In genomic region chr13:113509403-113510185, GRCm38 (mm10) we compare ENCODE assay signal across 8 mouse cellular contexts.
DNase-seq lines count a peak whose midpoint lies in the region; ATAC-seq lines count a peak whose summit lies in the region.

No protein-coding gene starts in this region.

- no peak overlapping the region for H3K4me3 ChIP-seq in embryonic facial prominence, embryonic 14.5 days (ENCODE audit: low read depth, low read length)
- H3K4me3 ChIP-seq in embryonic facial prominence, embryonic 10.5 days = no peak overlapping the region
- H3K4me3 ChIP-seq in macrophage (ENCODE audit: inconsistent target) = no peak overlapping the region

- ATAC-seq in embryonic facial prominence, embryonic 14.5 days (ENCODE audit: low read depth) = peak; percentile 65; the same call in 1 of the 2 replicates
- no peak for ATAC-seq in erythroblast, adult 5-6 weeks (replicated peaks; ENCODE audit: low FRiP score, poor library complexity, severe bottlenecking)

- no peaks in the 10 kb centered on the region for H3K79me2 ChIP-seq in macrophage (ENCODE audit: inconsistent target)

- H3K27ac ChIP-seq in embryonic facial prominence, embryonic 14.5 days (replicated peaks; ENCODE audit: low read depth, low read length) = no peak overlapping the region
- no peak overlapping the region for H3K27ac ChIP-seq in embryonic facial prominence, embryonic 10.5 days (replicated peaks)
- H3K27ac ChIP-seq in macrophage = peak overlapping the region; percentile 45

- H3K4me2 ChIP-seq in embryonic facial prominence, embryonic 14.5 days (ENCODE audit: low read depth, low read length) = no peak overlapping the region

- no peaks in the 10 kb centered on the region for H3K4me1 ChIP-seq in embryonic facial prominence, embryonic 14.5 days (ENCODE audit: control insufficient read depth, insufficient read depth, low read length)
- H3K4me1 ChIP-seq in embryonic facial prominence, embryonic 10.5 days = 0 out of 2 replicates have a peak, but pooled peaks cover 2% of the 10 kb centered on the region

- WGBS in embryonic facial prominence, embryonic 14.5 days = 68% methylated on average over 10 of the region's 10 CpGs
- 85% methylated on average over 10 of the region's 10 CpGs for WGBS in embryonic facial prominence, embryonic 10.5 days
- WGBS in macrophage (ENCODE audit: missing documents) = 76% methylated on average over 10 of the region's 10 CpGs

- no peaks in the 10 kb centered on the region for H3K9me3 ChIP-seq in embryonic facial prominence, embryonic 14.5 days (ENCODE audit: control insufficient read depth, low read length)
- 0 out of 2 replicates have a peak, but pooled peaks cover 6% of the 10 kb centered on the region for H3K9me3 ChIP-seq in embryonic facial prominence, embryonic 10.5 days

- no peaks in the 10 kb centered on the region for H3K36me3 ChIP-seq in embryonic facial prominence, embryonic 14.5 days (ENCODE audit: control insufficient read depth, insufficient read depth, low read length)
- no peaks in the 10 kb centered on the region for H3K36me3 ChIP-seq in embryonic facial prominence, embryonic 10.5 days (replicated peaks)
- no peaks in the 10 kb centered on the region for H3K36me3 ChIP-seq in macrophage (ENCODE audit: inconsistent target)

- DNase-seq in embryonic facial prominence, embryonic 14.5 days (ENCODE audit: low spot score) = peak; percentile 84
- no peak for DNase-seq in embryonic facial prominence, embryonic 10.5 days (ENCODE audit: low spot score)
- DNase-seq in adrenal gland, postnatal 25 days = peak; percentile 75
- peak; percentile 55 to 59 for DNase-seq in frontal cortex, postnatal 14 days (ENCODE audit: low spot score in 2 of 2)
- peak; percentile 98 for DNase-seq in heart, postnatal 4 days
- peak; percentile 45 to 64 for DNase-seq in layer of hippocampus, postnatal 10 days (ENCODE audit: low spot score in 2 of 2)

- no peaks in the 10 kb centered on the region for H3K27me3 ChIP-seq in embryonic facial prominence, embryonic 14.5 days (replicated peaks; ENCODE audit: control insufficient read depth, insufficient read depth, low read length)
- H3K27me3 ChIP-seq in embryonic facial prominence, embryonic 10.5 days (replicated peaks; ENCODE audit: low read depth, poor library complexity, severe bottlenecking) = no peaks in the 10 kb centered on the region

- H3K9ac ChIP-seq in embryonic facial prominence, embryonic 14.5 days (ENCODE audit: low read depth, low read length) = no peak overlapping the region
